Mouse (Mus musculus): ENCODE data around the gene Lipt2.

GRCm38 (mm10) chr7:100132379-100132778 lies 26.7 kb upstream of the Lipt2 start:
- TF ChIP-seq CTCF (IDR thresholded peaks at IDR 0.05; ENCODE audit: insufficient read depth, low read length) (no peak), POLR2A (IDR thresholded peaks at IDR 0.05; ENCODE audit: borderline replicate concordance, extremely low read depth, low read depth, low read length) (no peak)

Data from lung, adult 2 months (tissue).